Mouse (Mus musculus) forebrain, embryonic 15.5 days (tissue): ENCODE measurements around the gene Tcf7l2. TPM values are rescaled to one million over a fixed set of nuclear protein-coding genes. Genes with fewer than 3 reads are reported as not detected.

Source experiments
- ATAC-seq: fragments of 200-750 bp; cut with Nextera tagmentation; replicated peaks from 2 replicates; pipeline ENCODE4 v1.8.0; 2017; ENCODE audit warnings: mild to moderate bottlenecking, moderate TSS enrichment, moderate library complexity
- H3K27ac ChIP-seq: fragments of 300-500 bp; sonication (generic); replicated peaks from 2 replicates; pipeline ENCODE4 v1.5.1; 2015; ENCODE audit warnings: mild to moderate bottlenecking, inconsistent platforms
- H3K27me3 ChIP-seq: fragments of 300-500 bp; sonication (generic); 2 replicates; pipeline ENCODE4 v1.6.1; 2015; ENCODE audit warnings: inconsistent platforms
- H3K36me3 ChIP-seq: fragments of 300-500 bp; sonication (generic); 2 replicates; pipeline ENCODE4 v1.6.1; 2015; ENCODE audit warnings: mild to moderate bottlenecking, inconsistent platforms
- H3K4me1 ChIP-seq: fragments of 300-500 bp; sonication (generic); 2 replicates; pipeline ENCODE4 v1.6.1; 2015; ENCODE audit warnings: inconsistent platforms
- H3K4me2 ChIP-seq: fragments of 300-500 bp; sonication (generic); replicated peaks from 2 replicates; pipeline ENCODE4 v1.6.1; 2015; ENCODE audit warnings: mild to moderate bottlenecking, inconsistent platforms
- H3K4me3 ChIP-seq: fragments of 300-500 bp; sonication (generic); 2 replicates; pipeline ENCODE4 v1.5.1; 2015; ENCODE audit warnings: mild to moderate bottlenecking, inconsistent platforms
- H3K9ac ChIP-seq: fragments of 300-500 bp; sonication (generic); replicated peaks from 2 replicates; pipeline ENCODE4 v1.6.1; 2015; ENCODE audit warnings: mild to moderate bottlenecking, inconsistent platforms
- H3K9me3 ChIP-seq: fragments of 300-500 bp; sonication (generic); 2 replicates; pipeline ENCODE4 v1.6.1; 2016; ENCODE audit warnings: inconsistent platforms
- WGBS: fragments of 180-500 bp; shearing (Covaris S2); methylation state at CpG from one replicate; pipeline ENCODE4 v1.1.7; 2015; ENCODE audit warnings: mixed read lengths; 5-methylcytosine and 5-hydroxymethylcytosine counted together
- polyA plus RNA-seq: library from polyadenylated mRNA; unstranded; fragments of >200 nt; fragmentation: Nextera tagmentation; extraction: Ambion mirVana; gene quantifications from 2 replicates; pipeline ENCODE4 v1.2.1, GENCODE M21; 2015

Tcf7l2 gene
- polyA plus RNA-seq, 1 experiment from 2014 or later = 95.4 TPM

DNA sequence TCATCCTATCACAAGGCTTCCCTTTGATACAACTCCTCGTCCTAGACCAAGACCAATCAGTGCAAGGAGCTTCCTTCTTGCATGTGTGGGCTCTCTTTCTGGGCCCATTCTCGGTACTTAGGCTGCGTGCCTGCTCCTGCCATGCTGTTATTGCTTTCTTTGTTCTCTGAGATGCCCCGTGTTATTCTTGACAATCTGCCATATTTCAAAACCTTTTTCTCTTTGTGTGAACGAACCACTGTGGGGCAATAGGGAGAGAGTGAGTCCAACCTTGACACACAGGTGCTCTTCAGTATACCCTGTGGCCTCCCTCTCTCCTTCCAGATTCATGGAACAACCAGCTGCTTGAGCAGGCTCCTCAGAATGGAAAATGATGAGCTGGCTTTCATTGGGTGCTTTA lies 30.8 kb upstream of the Tcf7l2 start:
- Histone ChIP-seq H3K4me3 (no peak overlapping the region), H3K27ac (no peak overlapping the region), H3K27me3 (no peaks in the 10 kb centered on the region), H3K9ac (no peak overlapping the region), H3K4me2 (no peak overlapping the region), H3K9me3 (no peaks in the 10 kb centered on the region), H3K4me1 (no peaks in the 10 kb centered on the region), H3K36me3 (no peaks in the 10 kb centered on the region)
- WGBS = 71% methylated on average over 5 of the region's 5 CpGs
- ATAC-seq = no peak

DNA sequence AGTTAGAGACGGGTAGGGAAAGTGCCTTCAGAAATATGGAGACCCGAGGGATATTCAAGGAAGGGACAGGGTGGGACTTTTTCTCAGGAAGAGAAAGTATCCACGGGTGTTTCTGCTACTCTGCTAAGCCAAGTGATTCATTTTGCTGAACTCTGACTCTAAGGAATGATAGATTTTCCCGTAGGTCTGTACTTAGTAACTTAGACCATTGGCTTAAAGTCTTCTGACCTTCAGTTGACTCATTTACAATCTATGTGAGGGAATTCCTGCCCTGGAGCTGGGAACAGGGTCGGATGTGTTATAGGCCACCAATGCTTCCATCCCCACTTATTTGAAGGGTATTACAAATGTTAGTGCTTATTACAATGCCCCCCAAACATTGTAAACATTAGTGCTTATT lies 29.9 kb upstream of the Tcf7l2 start:
- Histone ChIP-seq H3K4me3 (no peak overlapping the region), H3K4me2 (no peak overlapping the region), H3K9ac (no peak overlapping the region), H3K27ac (no peak overlapping the region), H3K36me3 (no peaks in the 10 kb centered on the region), H3K4me1 (no peaks in the 10 kb centered on the region), H3K27me3 (no peaks in the 10 kb centered on the region), H3K9me3 (no peaks in the 10 kb centered on the region)
- ATAC-seq = no peak
- WGBS = 91% methylated on average over 5 of the region's 5 CpGs

- Histone ChIP-seq H3K27me3 (no peaks in the 10 kb centered on the region), H3K9me3 (no peaks in the 10 kb centered on the region), H3K4me1 (no peaks in the 10 kb centered on the region), H3K27ac (no peak overlapping the region), H3K36me3 (no peaks in the 10 kb centered on the region), H3K9ac (no peak overlapping the region), H3K4me3 (no peak overlapping the region), H3K4me2 (no peak overlapping the region)
- no peak for ATAC-seq
- WGBS = 82% methylated on average over 2 of the region's 2 CpGs
Observed at GRCm38 (mm10) chr19:55712678-55713077, 28.9 kb upstream of the Tcf7l2 start.

DNA sequence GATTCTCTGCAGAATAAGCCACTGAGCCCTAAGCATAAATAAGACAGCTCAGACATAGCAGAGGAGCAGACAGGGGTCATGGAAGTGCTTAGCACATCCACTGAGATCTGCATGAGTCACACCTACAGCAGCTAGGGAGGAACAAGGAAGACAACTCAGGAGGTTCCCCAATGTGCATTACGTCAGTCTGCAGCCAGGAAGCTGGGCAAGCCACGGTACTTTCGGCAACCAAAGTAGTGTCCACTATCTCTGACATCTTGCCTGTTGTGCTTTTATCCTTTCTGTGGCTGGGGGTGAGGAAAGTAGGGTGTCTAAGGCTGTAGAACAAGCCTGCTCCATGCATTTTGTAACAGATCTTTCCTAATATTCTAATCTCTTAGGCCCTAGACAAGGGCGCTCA lies 27.6 kb upstream of the Tcf7l2 start:
- H3K4me3 ChIP-seq = no peak overlapping the region
- no peak overlapping the region for H3K4me2 ChIP-seq
- H3K9ac ChIP-seq = no peak overlapping the region
- H3K27me3 ChIP-seq = no peaks in the 10 kb centered on the region
- H3K27ac ChIP-seq = no peak overlapping the region
- H3K36me3 ChIP-seq = no peaks in the 10 kb centered on the region
- ATAC-seq = no peak
- WGBS = 91% methylated on average over 4 of the region's 4 CpGs
- no peaks in the 10 kb centered on the region for H3K4me1 ChIP-seq
- no peaks in the 10 kb centered on the region for H3K9me3 ChIP-seq

DNA sequence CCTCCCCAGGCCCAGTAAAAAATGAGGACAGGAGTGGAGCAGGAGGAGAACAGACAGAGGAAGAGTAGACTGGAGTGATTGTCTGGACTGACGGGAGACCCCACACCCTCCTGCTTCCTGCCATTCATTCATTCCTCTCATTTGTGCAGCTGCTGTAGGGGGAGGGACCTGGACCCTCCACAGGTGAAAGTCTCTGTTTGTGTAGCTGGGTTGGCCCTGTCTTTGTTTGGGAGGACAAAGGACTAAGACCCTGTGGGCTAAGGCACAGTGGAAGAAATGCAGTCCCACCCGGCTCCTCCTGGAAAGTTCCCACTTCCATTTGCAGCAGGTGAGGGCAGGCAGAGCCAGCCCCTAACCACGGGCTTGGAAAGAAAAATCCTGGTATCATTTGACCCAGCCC lies 27.0 kb upstream of the Tcf7l2 start:
- no peaks in the 10 kb centered on the region for H3K9me3 ChIP-seq
- no peaks in the 10 kb centered on the region for H3K36me3 ChIP-seq
- WGBS = 43% methylated on average over 3 of the region's 3 CpGs
- H3K4me3 ChIP-seq = no peak overlapping the region
- no peak for ATAC-seq
- no peaks in the 10 kb centered on the region for H3K4me1 ChIP-seq
- H3K9ac ChIP-seq = no peak overlapping the region
- H3K27ac ChIP-seq = no peak overlapping the region
- H3K4me2 ChIP-seq = no peak overlapping the region
- H3K27me3 ChIP-seq = no peaks in the 10 kb centered on the region

- 69% methylated on average over 6 of the region's 6 CpGs for WGBS
Observed at GRCm38 (mm10) chr19:55719083-55719482, 22.5 kb upstream of the Tcf7l2 start.

DNA sequence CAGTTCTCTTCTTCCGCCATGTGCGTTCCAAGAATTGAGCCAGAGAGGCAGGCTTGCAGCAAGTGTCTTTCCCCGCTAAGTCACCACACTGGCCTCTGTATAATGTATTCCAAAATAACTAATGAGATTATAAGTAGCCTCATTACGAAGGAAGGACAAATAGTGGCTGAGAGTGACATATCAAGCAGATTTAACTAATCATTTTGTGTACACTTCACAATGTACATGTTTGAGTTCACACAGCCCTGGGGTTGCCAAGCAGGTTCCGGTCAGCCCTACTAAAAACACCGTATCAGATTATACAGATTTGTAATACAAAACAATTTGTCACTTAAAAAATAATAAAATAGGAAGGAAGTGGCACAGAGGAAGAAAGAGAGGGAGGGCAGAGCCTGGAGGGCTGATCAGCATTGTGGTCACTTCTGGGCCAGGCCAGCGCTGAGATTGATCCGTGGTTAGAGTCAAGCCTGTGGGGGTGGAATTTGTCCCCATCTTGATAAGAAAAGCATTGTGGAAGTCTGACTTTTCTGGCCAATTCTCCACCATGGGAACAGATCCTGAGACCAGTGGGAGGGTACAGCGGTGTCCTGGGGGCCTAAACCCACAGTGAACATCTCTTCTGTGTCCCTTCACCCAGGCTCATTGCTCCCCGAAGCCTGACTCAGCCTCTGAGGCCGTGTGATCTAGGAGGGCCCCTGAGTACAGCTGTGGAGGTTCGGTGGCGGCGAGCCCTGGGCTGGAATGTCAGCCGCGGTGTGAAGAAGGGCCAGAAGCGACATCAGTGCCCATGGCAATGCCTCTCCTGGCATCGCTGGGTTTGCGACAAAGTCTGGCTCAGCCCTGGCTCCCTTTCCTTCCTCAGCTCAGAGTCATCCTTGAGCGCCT lies 21.9 kb upstream of the Tcf7l2 start:
- Histone ChIP-seq H3K36me3 (no peaks in the 10 kb centered on the region), H3K9ac (no peak overlapping the region), H3K4me2 (no peak overlapping the region), H3K9me3 (no peaks in the 10 kb centered on the region), H3K27ac (no peak overlapping the region), H3K4me3 (no peak overlapping the region), H3K4me1 (no peaks in the 10 kb centered on the region), H3K27me3 (no peaks in the 10 kb centered on the region)
- no peak for ATAC-seq
- 74% methylated on average over 20 of the region's 20 CpGs for WGBS

More at GRCm38 (mm10) chr19:55719083-55719482, 22.5 kb upstream of the Tcf7l2 start:
- Histone ChIP-seq H3K9me3 (no peaks in the 10 kb centered on the region), H3K27ac (no peak overlapping the region), H3K4me1 (no peaks in the 10 kb centered on the region), H3K27me3 (no peaks in the 10 kb centered on the region), H3K9ac (no peak overlapping the region), H3K36me3 (no peaks in the 10 kb centered on the region), H3K4me2 (no peak overlapping the region), H3K4me3 (no peak overlapping the region)
- ATAC-seq = no peak

DNA sequence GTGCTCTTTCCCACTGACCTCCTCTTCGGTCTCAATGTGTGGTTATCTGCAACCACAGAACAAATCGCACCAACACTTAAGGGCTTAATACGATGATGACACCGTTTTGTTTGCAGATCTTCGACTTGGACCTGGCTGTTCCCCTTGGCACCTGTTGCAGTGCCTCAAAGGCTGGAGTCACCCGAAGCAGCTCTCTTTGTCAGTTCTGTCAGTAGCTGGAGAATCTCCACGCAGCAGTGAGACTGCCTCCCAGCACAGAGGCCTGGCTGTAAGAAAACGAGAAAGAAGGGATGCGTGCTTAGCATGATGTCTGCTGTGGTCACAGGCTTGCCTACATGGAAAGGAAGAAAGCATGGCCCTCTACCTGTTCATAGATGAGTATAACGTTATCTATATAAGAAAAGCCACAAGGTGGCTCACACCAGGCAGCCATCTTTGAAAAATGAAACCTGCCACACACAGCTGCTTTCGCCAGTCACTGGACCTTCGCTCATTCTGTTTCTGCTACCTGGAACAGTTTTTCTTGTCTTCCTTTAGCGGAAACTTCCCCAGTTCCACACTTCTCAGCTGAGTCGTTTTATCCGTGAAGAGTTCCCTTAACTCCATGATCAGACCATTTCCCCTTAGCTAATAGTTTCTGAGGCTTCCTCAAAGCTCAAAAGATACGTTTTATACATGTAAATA lies 21.1 kb upstream of the Tcf7l2 start:
- no peak for ATAC-seq
- Histone ChIP-seq H3K4me3 (no peak overlapping the region), H3K9ac (no peak overlapping the region), H3K4me2 (no peak overlapping the region), H3K4me1 (no peaks in the 10 kb centered on the region), H3K36me3 (no peaks in the 10 kb centered on the region), H3K27ac (no peak overlapping the region), H3K27me3 (no peaks in the 10 kb centered on the region), H3K9me3 (no peaks in the 10 kb centered on the region)
- WGBS = 83% methylated on average over 16 of the region's 16 CpGs

GRCm38 (mm10) chr19:55722376-55722775 lies 19.2 kb upstream of the Tcf7l2 start:
- Histone ChIP-seq H3K4me2 (no peak overlapping the region), H3K9ac (no peak overlapping the region), H3K27me3 (no peaks in the 10 kb centered on the region), H3K4me3 (no peak overlapping the region), H3K4me1 (no peaks in the 10 kb centered on the region), H3K36me3 (no peaks in the 10 kb centered on the region), H3K9me3 (no peaks in the 10 kb centered on the region), H3K27ac (no peak overlapping the region)
- WGBS = 34% methylated on average over 6 of the region's 6 CpGs
- no peak for ATAC-seq

GRCm38 (mm10) chr19:55729376-55729775 lies 12.2 kb upstream of the Tcf7l2 start:
- Histone ChIP-seq H3K4me1 (no peaks in the 10 kb centered on the region), H3K27ac (no peak overlapping the region), H3K9ac (no peak overlapping the region), H3K4me2 (no peak overlapping the region), H3K4me3 (no peak overlapping the region), H3K27me3 (no peaks in the 10 kb centered on the region), H3K9me3 (no peaks in the 10 kb centered on the region), H3K36me3 (no peaks in the 10 kb centered on the region)
- 88% methylated on average over 8 of the region's 8 CpGs for WGBS
- ATAC-seq = no peak

DNA sequence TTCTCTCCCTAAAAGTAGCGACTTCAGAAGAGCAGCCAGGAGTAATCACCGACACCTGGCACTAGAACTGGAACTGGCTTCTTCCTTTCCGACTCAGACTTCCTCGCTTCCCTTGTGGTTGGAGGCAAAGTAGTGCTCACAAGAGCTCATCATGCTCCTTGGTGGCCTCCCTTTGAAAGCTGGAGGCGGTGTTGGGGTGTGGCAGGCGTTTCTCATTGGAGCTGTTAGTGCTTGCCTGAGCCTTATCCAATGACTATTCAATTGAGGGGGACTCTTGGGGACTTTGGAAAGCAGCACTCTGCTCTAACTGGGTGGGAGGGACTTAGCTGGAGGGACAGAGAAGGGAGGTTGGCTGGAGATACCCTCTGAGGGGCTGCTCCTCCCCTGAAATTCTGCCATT lies 9.1 kb upstream of the Tcf7l2 start:
- Histone ChIP-seq H3K4me1 (no peaks in the 10 kb centered on the region), H3K36me3 (no peaks in the 10 kb centered on the region), H3K4me2 (no peak overlapping the region), H3K9me3 (no peaks in the 10 kb centered on the region), H3K4me3 (no peak overlapping the region), H3K27me3 (no peaks in the 10 kb centered on the region), H3K27ac (no peak overlapping the region), H3K9ac (no peak overlapping the region)
- ATAC-seq = no peak
- WGBS = 51% methylated on average over 6 of the region's 6 CpGs

DNA sequence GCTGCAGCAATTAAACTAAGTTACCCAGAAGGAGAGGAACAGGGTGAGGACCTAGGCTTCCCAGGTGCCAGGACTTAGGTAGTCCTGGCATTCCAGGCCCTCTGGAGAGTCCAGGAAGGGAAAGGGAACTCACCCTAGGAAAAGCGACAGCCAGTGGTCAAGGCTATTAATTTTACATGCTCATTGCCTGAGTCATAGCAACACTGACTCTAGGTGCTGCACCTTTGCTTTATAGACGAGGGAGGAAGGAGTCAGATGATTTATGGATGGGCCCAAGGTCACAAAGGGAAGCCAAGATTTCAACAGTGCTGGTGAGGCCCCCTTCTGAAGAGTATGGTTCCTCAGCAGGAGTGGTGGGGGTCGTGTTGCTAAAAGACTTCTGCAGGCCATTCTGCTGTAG lies 8.6 kb upstream of the Tcf7l2 start:
- no peaks in the 10 kb centered on the region for H3K4me1 ChIP-seq
- H3K4me2 ChIP-seq = no peak overlapping the region
- H3K36me3 ChIP-seq = no peaks in the 10 kb centered on the region
- 64% methylated on average over 3 of the region's 3 CpGs for WGBS
- H3K9ac ChIP-seq = no peak overlapping the region
- no peaks in the 10 kb centered on the region for H3K27me3 ChIP-seq
- H3K4me3 ChIP-seq = no peak overlapping the region
- ATAC-seq = no peak
- no peaks in the 10 kb centered on the region for H3K9me3 ChIP-seq
- no peak overlapping the region for H3K27ac ChIP-seq
